Mouse (Mus musculus): Measurements from ENCODE around the gene Ppp1r1c. TPM values are rescaled to one million over a fixed set of nuclear protein-coding genes. Genes with fewer than 3 reads are reported as not detected.

Gene Ppp1r1c
- total RNA-seq, 2 experiments from 2014 or later, result 0.12 to 0.38 TPM

- no peak for DNase-seq (ENCODE audit: extremely low spot score in 1 of 2, low spot score in 1 of 2)
These were observed 31.4 kb downstream of the Ppp1r1c start for GRCm38 (mm10) chr2:79738958-79739357.

GRCm38 (mm10) chr2:79741966-79742365, 34.4 kb downstream of the Ppp1r1c start:
- DNase-seq (ENCODE audit: extremely low spot score in 1 of 2, low spot score in 1 of 2), result no peak

GRCm38 (mm10) chr2:79744164-79744563, 36.6 kb downstream of the Ppp1r1c start:
- no peak for DNase-seq (ENCODE audit: extremely low spot score in 1 of 2, low spot score in 1 of 2)

- DNase-seq (ENCODE audit: extremely low spot score in 1 of 2, low spot score in 1 of 2), result no peak
These were observed 44.1 kb downstream of the Ppp1r1c start for GRCm38 (mm10) chr2:79751685-79752084.

GRCm38 (mm10) chr2:79760018-79760417, 52.4 kb downstream of the Ppp1r1c start:
- peak in 1 of 2 experiments; percentile 17 for DNase-seq (ENCODE audit: extremely low spot score in 1 of 2, low spot score in 1 of 2)

GRCm38 (mm10) chr2:79762723-79763388, 55.3 kb downstream of the Ppp1r1c start:
- DNase-seq (ENCODE audit: extremely low spot score in 1 of 2, low spot score in 1 of 2), result no peak

- DNase-seq (ENCODE audit: extremely low spot score in 1 of 2, low spot score in 1 of 2), result no peak
These were observed 57.5 kb downstream of the Ppp1r1c start for GRCm38 (mm10) chr2:79765032-79765431.

- DNase-seq (ENCODE audit: extremely low spot score in 1 of 2, low spot score in 1 of 2), result no peak
These were observed 58.1 kb downstream of the Ppp1r1c start for GRCm38 (mm10) chr2:79765723-79766122.

- DNase-seq (ENCODE audit: extremely low spot score in 1 of 2, low spot score in 1 of 2), result no peak
These were observed 61.0 kb downstream of the Ppp1r1c start for GRCm38 (mm10) chr2:79768625-79769024.

- DNase-seq (ENCODE audit: extremely low spot score in 1 of 2, low spot score in 1 of 2), result no peak
These were observed 62.7 kb downstream of the Ppp1r1c start for GRCm38 (mm10) chr2:79770307-79770706.

GRCm38 (mm10) chr2:79774372-79774771, 66.8 kb downstream of the Ppp1r1c start:
- DNase-seq (ENCODE audit: extremely low spot score in 1 of 2, low spot score in 1 of 2), result peak; percentile 32 to 86

GRCm38 (mm10) chr2:79777801-79778200, 70.2 kb downstream of the Ppp1r1c start:
- DNase-seq (ENCODE audit: extremely low spot score in 1 of 2, low spot score in 1 of 2), result no peak

GRCm38 (mm10) chr2:79780772-79781171, 73.2 kb downstream of the Ppp1r1c start:
- DNase-seq (ENCODE audit: extremely low spot score in 1 of 2, low spot score in 1 of 2), result no peak

- no peak for DNase-seq (ENCODE audit: extremely low spot score in 1 of 2, low spot score in 1 of 2)
These were observed 78.1 kb downstream of the Ppp1r1c start for GRCm38 (mm10) chr2:79785541-79786134.

- DNase-seq (ENCODE audit: extremely low spot score in 1 of 2, low spot score in 1 of 2), result no peak
These were observed 78.9 kb downstream of the Ppp1r1c start for GRCm38 (mm10) chr2:79786467-79786866.

- DNase-seq (ENCODE audit: extremely low spot score in 1 of 2, low spot score in 1 of 2), result no peak
These were observed 85.6 kb downstream of the Ppp1r1c start for GRCm38 (mm10) chr2:79793186-79793585.

- no peak for DNase-seq (ENCODE audit: extremely low spot score in 1 of 2, low spot score in 1 of 2)
These were observed 89.9 kb downstream of the Ppp1r1c start for GRCm38 (mm10) chr2:79797444-79797843.

GRCm38 (mm10) chr2:79798627-79799026, 91.0 kb downstream of the Ppp1r1c start:
- DNase-seq (ENCODE audit: extremely low spot score in 1 of 2, low spot score in 1 of 2), result no peak

- DNase-seq (ENCODE audit: extremely low spot score in 1 of 2, low spot score in 1 of 2), result no peak
These were observed 108.3 kb downstream of the Ppp1r1c start for GRCm38 (mm10) chr2:79815708-79816484.

GRCm38 (mm10) chr2:79819543-79819942, 112.0 kb downstream of the Ppp1r1c start:
- DNase-seq (ENCODE audit: extremely low spot score in 1 of 2, low spot score in 1 of 2), result no peak

- DNase-seq (ENCODE audit: extremely low spot score in 1 of 2, low spot score in 1 of 2), result no peak
These were observed 118.3 kb downstream of the Ppp1r1c start for GRCm38 (mm10) chr2:79825853-79826252.

Measured in layer of hippocampus, postnatal 25 days (tissue).